Mouse (Mus musculus) intestine, embryonic 16.5 days (tissue): ENCODE results near the gene Mageh1. TPM values are rescaled to one million over a fixed set of nuclear protein-coding genes. Genes with fewer than 3 reads are reported as not detected.
A peak's percentile ranks its signal among the peaks of the same experiment; 100 is the strongest.
"Not testable (repeated sequence)": the region's sequence is repeated elsewhere in the genome, so short reads cannot be mapped to it uniquely, and the experiment has no call there.

Source experiments
- ATAC-seq: fragments of 200-750 bp; cut with Nextera tagmentation; 2 replicates; pipeline ENCODE4 v1.8.0; 2017; ENCODE audit warnings: moderate TSS enrichment, moderate library complexity
- H3K27ac ChIP-seq: fragments of 300-500 bp; sonication (generic); 2 replicates; pipeline ENCODE4 v1.5.1; 2014; ENCODE audit warnings: mild to moderate bottlenecking, low read length
- H3K27me3 ChIP-seq: fragments of 300-500 bp; sonication (generic); replicated peaks from 2 replicates; pipeline ENCODE4 v1.6.1; 2014; ENCODE audit warnings: low read length, control low read depth, mixed read lengths; ENCODE audit not compliant: control insufficient read depth, insufficient read depth
- H3K36me3 ChIP-seq: fragments of 300-500 bp; sonication (generic); 2 replicates; pipeline ENCODE4 v1.6.1; 2014; ENCODE audit warnings: low read length, control low read depth; ENCODE audit not compliant: control insufficient read depth, insufficient read depth
- H3K4me1 ChIP-seq: fragments of 300-500 bp; sonication (generic); 2 replicates; pipeline ENCODE4 v1.6.1; 2014; ENCODE audit warnings: low read length, control low read depth, mixed read lengths; ENCODE audit not compliant: control insufficient read depth, insufficient read depth
- H3K4me2 ChIP-seq: fragments of 300-500 bp; sonication (generic); 2 replicates; pipeline ENCODE4 v1.6.1; 2014; ENCODE audit warnings: low read depth, low read length, control low read depth
- H3K4me3 ChIP-seq: fragments of 300-500 bp; sonication (generic); 2 replicates; pipeline ENCODE4 v1.5.1; 2014; ENCODE audit warnings: mild to moderate bottlenecking, low read length
- H3K9ac ChIP-seq: fragments of 300-500 bp; sonication (generic); 2 replicates; pipeline ENCODE4 v1.6.1; 2014; ENCODE audit warnings: low read depth, low read length
- H3K9me3 ChIP-seq: fragments of 300-500 bp; sonication (generic); 2 replicates; pipeline ENCODE4 v1.6.1; 2016; ENCODE audit warnings: low read length, control low read depth; ENCODE audit not compliant: control insufficient read depth
- WGBS: fragments of 180-500 bp; shearing (Covaris S2); extraction: QIAGEN DNeasy Blood & Tissue Kit; methylation state at CpG from one replicate; pipeline ENCODE4 v1.1.7; 2014; 5-methylcytosine and 5-hydroxymethylcytosine counted together
- polyA plus RNA-seq: library from polyadenylated mRNA; unstranded; fragments of >200 nt; fragmentation: Nextera tagmentation; extraction: Ambion mirVana; gene quantifications from 2 replicates; pipeline ENCODE4 v1.2.1, GENCODE M21; 2015

Gene Mageh1
- polyA plus RNA-seq = 30.2 and 31.1 TPM in 2 replicates

DNA sequence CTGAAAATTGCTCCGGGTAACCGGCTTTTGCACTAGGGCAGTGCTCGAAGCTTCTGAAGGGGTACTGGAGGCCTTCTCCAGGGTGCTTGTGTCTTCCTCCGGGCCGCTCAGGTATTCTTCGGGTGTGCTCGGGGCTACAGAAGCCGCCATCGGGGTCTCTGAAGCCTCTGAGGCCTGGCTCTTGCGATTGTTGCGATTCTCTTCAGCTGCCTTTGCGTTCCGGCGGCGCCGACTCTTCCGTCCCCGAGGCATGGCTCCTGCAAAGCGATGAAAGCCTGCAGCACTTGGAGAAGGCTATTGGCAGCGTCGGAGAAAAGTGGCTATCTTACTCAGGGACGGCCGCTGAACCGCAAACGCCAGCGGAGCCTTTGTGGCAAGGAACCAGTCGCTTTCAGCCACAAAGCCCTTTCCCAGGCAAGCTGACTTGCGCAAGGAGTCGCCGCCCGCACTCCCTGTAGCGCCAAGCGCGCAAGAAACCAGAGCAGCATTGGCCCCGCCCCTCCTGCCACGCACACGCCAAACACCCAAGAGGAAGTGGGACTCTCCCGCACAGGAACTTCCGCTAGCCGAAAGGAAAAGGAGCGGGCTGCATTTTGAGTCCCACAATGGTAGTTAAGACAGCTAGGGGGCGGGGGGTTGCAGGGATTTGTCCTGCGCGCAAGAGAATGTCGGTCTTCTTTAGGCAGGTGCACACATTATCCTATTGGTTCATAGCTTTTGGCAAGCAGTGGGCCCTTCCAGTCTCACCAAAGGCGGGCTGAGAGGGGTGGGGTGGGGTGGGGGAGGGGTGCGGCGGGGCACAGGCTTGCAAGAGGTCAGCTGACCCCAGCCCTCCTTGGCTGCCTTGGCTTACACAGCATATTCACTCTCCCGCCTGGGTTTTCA, at the start of gene Mageh1:
Gene Mageh1 (minus strand): TSS at position 489 of the 885 bp plus-strand sequence.
- Histone ChIP-seq H3K9ac (peak within 1 kb of the TSS; percentile 75), H3K4me2 (peak within 1 kb of the TSS; percentile 65), H3K27ac (peak within 1 kb of the TSS; percentile 80), H3K4me1 (no peaks in the 10 kb centered on the region), H3K36me3 (no peaks in the 10 kb centered on the region), H3K27me3 (no peaks in the 10 kb centered on the region), H3K9me3 (no peaks in the 10 kb centered on the region), H3K4me3 (peak within 1 kb of the TSS; percentile 59)
- ATAC-seq = peak; percentile 95
- 11% methylated on average over 45 of the region's 49 CpGs for WGBS

DNA sequence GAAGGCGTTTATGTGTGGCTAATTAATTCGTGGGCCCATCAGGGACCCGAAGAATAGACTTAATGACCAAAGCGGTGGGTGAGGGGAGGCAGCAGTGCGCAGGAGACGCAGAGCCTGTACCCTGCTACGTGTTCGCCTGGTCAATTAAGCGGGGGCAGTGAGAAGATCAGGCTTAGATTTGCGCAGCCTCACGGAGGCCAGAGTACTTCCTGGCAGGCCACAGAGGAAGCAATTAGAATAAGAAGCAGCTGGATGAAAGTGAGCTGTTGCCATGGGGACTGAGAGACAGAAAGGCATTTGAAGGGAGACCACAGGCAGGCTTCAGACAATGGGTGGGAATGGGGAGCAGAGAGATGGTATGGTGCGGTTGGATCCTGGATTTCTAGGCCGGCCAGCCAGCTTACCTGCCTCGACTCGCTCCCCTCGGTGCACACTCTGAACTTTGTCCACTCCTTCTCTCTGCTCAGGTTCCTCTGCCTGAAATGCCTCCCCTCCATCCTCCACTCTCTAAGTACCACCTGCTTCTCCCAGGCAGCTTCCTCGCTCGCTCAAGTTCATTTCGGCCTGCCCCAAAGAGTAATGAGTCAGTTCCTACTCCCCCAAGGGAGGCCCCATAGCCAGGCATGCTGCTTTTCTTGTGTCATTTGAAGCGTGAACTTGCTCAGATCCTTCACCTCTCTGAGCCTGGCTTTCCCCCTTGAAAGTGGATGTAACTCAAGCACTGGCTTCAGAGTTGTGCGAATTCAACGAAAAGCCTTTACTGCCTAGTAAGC, 783 bp upstream of the Mageh1 start:
- 25% methylated on average over 6 of the region's 22 CpGs for WGBS
- not testable (repeated sequence) for H3K4me1 ChIP-seq, H3K27ac ChIP-seq, H3K36me3 ChIP-seq, H3K9ac ChIP-seq, H3K27me3 ChIP-seq, H3K9me3 ChIP-seq
- Histone ChIP-seq H3K4me2 (peak overlapping the region; percentile 65), H3K4me3 (peak overlapping the region; percentile 59)
- peak; percentile 83 for ATAC-seq

DNA sequence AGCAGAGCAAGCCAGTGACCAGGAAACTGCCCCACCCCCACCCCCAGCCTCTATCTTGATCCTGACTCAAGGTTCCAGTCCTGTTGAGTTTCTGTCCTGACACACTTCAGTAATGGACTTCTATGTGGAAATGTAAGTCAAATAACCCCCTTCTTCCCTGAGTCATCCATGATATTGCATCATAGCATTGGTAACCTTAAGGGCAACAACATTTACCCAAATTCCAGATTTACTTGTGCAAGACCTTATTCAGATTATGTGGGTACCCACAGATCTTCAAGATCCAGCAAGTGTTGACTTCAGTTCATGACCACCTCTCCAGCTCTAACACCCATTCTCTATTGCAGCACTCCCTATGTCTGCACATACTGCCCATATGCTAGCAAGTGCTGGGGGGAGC, 5.8 kb downstream of the Mageh1 start:
- H3K27me3 ChIP-seq, H3K36me3 ChIP-seq, ATAC-seq, H3K27ac ChIP-seq, H3K9ac ChIP-seq, H3K4me3 ChIP-seq, H3K9me3 ChIP-seq, H3K4me1 ChIP-seq, H3K4me2 ChIP-seq: not testable (repeated sequence)

DNA sequence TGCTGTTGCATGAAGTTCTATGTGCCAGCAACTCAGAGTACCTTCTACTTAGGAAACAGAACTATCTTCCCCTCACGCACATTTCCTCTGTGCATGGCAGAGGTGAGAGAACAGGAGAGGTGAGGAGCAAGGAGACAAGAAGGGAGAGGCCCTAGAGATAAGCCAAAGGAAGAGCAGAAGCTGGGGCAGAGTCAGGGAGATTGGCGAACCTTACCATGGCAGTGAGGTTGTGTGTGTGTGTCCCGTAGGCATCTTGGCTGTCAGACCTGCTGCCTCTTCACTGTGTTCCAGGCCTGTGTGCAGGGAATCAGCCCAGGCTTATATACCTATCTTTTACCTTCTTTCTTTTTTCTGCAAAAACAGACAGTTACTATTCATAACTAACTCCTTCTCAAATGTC, 11.7 kb downstream of the Mageh1 start:
- H3K4me2 ChIP-seq, H3K4me3 ChIP-seq, H3K4me1 ChIP-seq, H3K27me3 ChIP-seq, H3K9me3 ChIP-seq, H3K27ac ChIP-seq, H3K9ac ChIP-seq, H3K36me3 ChIP-seq, ATAC-seq: not testable (repeated sequence)
- no CpG with 5 or more reads among the region's 3 CpGs for WGBS

DNA sequence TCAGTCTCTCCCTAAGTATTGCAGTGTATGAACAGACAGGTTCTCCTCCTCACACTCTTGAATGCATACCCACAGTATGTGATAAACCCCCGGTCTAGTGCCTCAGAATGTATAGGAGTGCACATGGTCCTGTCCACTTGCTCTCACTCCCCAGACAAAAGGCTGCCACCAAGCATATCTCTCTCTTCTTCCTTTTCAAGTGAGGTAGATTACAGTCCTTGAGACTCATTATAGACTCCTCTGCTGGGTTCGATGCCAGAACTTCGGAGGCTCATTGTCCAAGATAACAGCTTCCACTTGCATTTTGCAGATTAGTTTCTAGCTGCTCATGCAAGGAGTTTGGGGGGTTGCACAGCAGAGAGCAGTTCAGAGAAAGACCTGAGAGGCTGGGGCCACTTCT, 12.1 kb downstream of the Mageh1 start:
- not testable (repeated sequence) for H3K4me2 ChIP-seq

DNA sequence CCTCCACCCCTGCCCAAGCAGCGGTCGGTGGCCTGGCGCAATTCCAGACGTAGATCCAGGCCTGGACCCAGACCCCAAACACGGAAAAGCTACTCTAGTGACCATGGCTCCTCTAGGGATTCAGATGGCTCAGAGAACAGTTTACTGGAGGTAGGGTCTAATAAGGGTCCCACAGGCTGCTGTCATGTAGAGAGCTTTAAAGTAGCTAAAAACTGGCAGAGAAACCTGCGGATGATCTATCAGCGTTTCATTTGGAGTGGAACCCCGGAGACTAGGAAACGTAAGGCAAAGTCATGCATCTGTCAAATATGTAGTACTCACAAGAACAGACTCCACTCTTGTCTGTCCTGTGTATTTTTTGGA, 29.7 kb downstream of the Mageh1 start:
- no peak for ATAC-seq
- Histone ChIP-seq H3K9ac (peak overlapping the region; percentile 64), H3K27ac (no peak overlapping the region), H3K4me1 (no peaks in the 10 kb centered on the region), H3K9me3 (no peaks in the 10 kb centered on the region), H3K36me3 (no peaks in the 10 kb centered on the region), H3K4me2 (peak overlapping the region; percentile 72), H3K4me3 (peak overlapping the region; percentile 61), H3K27me3 (no peaks in the 10 kb centered on the region; the same call in 1 of the 2 replicates)
- 27% methylated on average over 9 of the region's 9 CpGs for WGBS

More for the DNA sequence above, 12.1 kb downstream of the Mageh1 start:
- no CpG with 5 or more reads among the region's 3 CpGs for WGBS
- not testable (repeated sequence) for H3K4me1 ChIP-seq, H3K27ac ChIP-seq, H3K4me3 ChIP-seq, H3K9ac ChIP-seq, H3K27me3 ChIP-seq, H3K36me3 ChIP-seq, ATAC-seq, H3K9me3 ChIP-seq

DNA sequence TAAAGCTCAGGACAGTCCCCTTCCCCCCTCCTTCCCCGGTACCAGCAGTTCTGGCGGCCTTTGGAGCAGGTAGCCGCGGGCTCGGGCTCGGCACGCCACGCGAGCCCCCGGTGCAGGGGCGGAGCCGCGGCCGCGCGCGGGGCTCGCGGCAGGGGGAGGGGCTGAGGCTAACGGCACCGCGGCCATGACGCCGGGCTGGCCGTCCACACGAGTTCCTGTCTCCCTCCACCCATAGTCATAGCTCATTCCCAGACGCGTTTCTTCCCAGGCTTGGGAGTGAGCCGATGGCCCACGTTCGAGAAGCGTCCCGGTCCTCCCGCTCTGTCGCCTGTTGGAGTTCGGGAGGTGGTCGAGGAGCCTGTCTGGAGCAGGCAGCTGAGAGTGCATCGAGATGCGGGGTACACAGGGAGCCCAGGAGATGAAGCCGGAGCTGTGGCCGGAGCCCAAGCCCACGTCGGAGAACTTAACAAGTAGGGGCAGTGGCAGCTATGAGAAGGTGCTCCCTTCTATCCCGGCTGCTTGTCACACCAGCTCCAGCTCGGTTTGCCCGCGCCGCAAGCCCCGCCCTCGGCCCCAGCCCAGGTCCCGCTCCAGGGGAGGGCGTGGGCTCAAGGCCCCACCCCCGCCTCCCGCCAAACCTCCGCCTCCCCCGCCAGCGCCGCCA, 30.2 kb downstream of the Mageh1 start:
- Histone ChIP-seq H3K9me3 (no peaks in the 10 kb centered on the region), H3K4me1 (no peaks in the 10 kb centered on the region), H3K27me3 (no peaks in the 10 kb centered on the region; the same call in 1 of the 2 replicates), H3K9ac (peak overlapping the region; percentile 64), H3K27ac (0 out of 2 replicates have a peak overlapping the region, but pooled peaks have one; percentile 18), H3K4me2 (peak overlapping the region; percentile 72), H3K36me3 (no peaks in the 10 kb centered on the region), H3K4me3 (peak overlapping the region; percentile 61)
- ATAC-seq = peak; percentile 94
- 13% methylated on average over 56 of the region's 58 CpGs for WGBS

DNA sequence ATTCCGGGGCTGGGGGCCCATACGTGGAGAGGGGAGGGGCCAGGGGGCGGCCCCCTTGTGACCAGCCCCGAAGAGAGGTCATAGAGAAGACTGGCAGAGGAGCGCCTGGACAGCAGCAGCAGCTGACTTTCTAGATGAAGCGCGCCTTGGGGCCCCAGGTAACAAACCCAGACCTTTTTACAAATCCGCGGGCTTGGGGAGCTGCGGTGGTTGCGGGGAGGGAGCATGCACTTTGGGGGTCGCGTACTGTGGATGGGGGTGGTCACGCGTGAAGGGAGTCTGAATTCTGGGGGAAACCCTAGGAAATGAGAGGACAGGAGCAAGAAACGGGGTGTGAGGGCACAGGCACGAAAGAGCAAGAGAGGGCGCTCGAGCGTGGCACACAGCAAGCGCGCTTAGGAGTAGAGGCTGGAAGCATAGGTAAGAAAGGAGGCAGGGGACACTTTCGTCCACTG, 31.0 kb downstream of the Mageh1 start, which contains the start of gene Usp51:
Gene Usp51 (plus strand): TSS at position 83 of the 455 bp plus-strand sequence.
- Histone ChIP-seq H3K9me3 (no peaks in the 10 kb centered on the region), H3K4me1 (no peaks in the 10 kb centered on the region), H3K4me3 (peak within 1 kb of the TSS; percentile 61), H3K36me3 (no peaks in the 10 kb centered on the region), H3K9ac (peak within 1 kb of the TSS; percentile 64), H3K27ac (0 out of 2 replicates have a peak within 1 kb of the TSS, but pooled peaks have one; percentile 18), H3K27me3 (no peaks in the 10 kb centered on the region; the same call in 1 of the 2 replicates), H3K4me2 (peak within 1 kb of the TSS; percentile 72)
- peak; percentile 84 for ATAC-seq
- WGBS = 12% methylated on average over 22 of the region's 23 CpGs

DNA sequence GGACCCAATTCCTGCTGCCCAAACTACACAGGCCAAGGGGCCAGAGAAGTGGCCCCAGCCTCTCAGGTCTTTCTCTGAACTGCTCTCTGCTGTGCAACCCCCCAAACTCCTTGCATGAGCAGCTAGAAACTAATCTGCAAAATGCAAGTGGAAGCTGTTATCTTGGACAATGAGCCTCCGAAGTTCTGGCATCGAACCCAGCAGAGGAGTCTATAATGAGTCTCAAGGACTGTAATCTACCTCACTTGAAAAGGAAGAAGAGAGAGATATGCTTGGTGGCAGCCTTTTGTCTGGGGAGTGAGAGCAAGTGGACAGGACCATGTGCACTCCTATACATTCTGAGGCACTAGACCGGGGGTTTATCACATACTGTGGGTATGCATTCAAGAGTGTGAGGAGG, 41.3 kb downstream of the Mageh1 start:
- not testable (repeated sequence) for H3K27me3 ChIP-seq, H3K4me1 ChIP-seq, ATAC-seq, H3K36me3 ChIP-seq, H3K9ac ChIP-seq, H3K9me3 ChIP-seq, H3K4me2 ChIP-seq, H3K4me3 ChIP-seq, H3K27ac ChIP-seq
- WGBS = no CpG with 5 or more reads among the region's 3 CpGs
